Mouse (Mus musculus): ENCODE data around the gene Rasgef1a. TPM values are rescaled to one million over a fixed set of nuclear protein-coding genes. Genes with fewer than 3 reads are reported as not detected.

Rasgef1a gene
- polyA plus RNA-seq, 1 experiment from 2014 or later = not detected

DNA sequence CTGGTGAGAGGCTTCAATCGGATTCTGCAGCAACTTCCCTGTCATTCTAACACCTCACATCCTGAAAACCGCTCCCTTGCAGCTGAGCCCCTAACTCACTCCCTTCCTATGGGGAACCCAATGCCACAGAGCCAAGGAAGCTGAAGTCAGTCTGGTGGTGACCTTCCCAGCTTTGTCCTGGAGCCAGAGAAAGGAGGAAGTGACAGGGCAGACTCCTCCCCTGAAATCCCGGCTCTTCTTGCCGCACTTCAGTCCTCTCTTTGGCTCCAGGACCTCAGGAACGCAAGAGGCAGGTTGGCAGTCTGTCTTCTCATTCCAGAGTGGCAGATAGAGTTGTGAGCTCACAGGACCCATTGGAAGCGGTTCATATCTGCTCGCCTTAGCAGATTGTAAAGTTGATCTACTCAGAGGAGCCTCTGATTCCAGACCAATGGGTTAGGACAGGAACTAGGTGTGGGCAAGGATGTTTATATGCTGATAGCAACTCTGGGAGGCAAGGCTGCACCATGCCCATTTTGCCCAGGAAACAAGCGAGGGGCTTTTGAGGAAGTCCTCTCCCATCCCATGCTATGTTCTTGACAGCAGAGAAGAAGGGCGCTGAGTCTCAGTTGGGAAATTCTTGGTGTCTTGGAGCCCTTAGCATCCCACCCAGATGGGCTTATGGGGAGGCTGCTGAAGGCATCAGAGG lies 25.0 kb downstream of the Rasgef1a start:
- ATAC-seq (ENCODE audit: insufficient number of reproducible peaks, low FRiP score, low TSS enrichment, low read depth) (no peak), DNase-seq (ENCODE audit: low spot score) (no peak)
- WGBS = 64% methylated on average over 9 of the region's 9 CpGs
- no peaks in the 10 kb centered on the region for H3K9me3 ChIP-seq (ENCODE audit: control insufficient read depth, low read length)
- no peak overlapping the region for H3K9ac ChIP-seq (ENCODE audit: low read length)
- H3K27me3 ChIP-seq (ENCODE audit: control insufficient read depth, insufficient read depth, low read length) = no peaks in the 10 kb centered on the region
- no peak overlapping the region for H3K27ac ChIP-seq (replicated peaks; ENCODE audit: low read depth, low read length)
- H3K4me1 ChIP-seq (ENCODE audit: control insufficient read depth, insufficient read depth, low read length) = no peaks in the 10 kb centered on the region
- no peak overlapping the region for H3K4me2 ChIP-seq (ENCODE audit: low read depth, severe bottlenecking)
- H3K36me3 ChIP-seq (ENCODE audit: control insufficient read depth, insufficient read depth, low read length) = no peaks in the 10 kb centered on the region
- H3K4me3 ChIP-seq (ENCODE audit: low read depth, low read length) = no peak overlapping the region

DNA sequence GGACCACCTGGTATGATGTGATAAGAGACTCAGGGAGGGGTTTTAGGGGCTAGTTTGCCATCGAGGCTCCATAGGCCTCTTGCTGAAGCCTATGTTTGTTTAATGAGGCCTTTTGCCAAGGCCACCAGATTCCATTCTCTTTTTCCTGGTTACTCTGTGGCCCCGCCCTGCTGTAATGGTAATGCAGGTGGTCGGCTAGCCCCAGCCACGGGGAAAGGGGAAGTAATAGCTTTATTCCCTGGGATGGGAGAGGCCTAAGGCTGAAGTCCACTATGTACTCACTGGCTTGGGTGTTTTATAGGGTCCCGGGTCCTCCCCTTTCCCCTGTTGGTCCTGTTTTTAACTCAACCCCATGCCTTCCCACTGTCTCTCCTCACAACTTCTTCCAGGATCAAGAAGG lies 25.6 kb downstream of the Rasgef1a start:
- no peaks in the 10 kb centered on the region for H3K27me3 ChIP-seq (ENCODE audit: control insufficient read depth, insufficient read depth, low read length)
- WGBS = 75% methylated on average over 5 of the region's 5 CpGs

GRCm38 (mm10) chr6:118045180-118045579 lies 33.9 kb downstream of the Rasgef1a start:
- Histone ChIP-seq H3K9ac (ENCODE audit: low read length) (no peak overlapping the region), H3K4me2 (ENCODE audit: low read depth, severe bottlenecking) (no peak overlapping the region), H3K4me1 (ENCODE audit: control insufficient read depth, insufficient read depth, low read length) (no peaks in the 10 kb centered on the region), H3K9me3 (ENCODE audit: control insufficient read depth, low read length) (no peaks in the 10 kb centered on the region), H3K36me3 (ENCODE audit: control insufficient read depth, insufficient read depth, low read length) (no peaks in the 10 kb centered on the region), H3K4me3 (ENCODE audit: low read depth, low read length) (no peak overlapping the region), H3K27ac (replicated peaks; ENCODE audit: low read depth, low read length) (no peak overlapping the region), H3K27me3 (ENCODE audit: control insufficient read depth, insufficient read depth, low read length) (no peaks in the 10 kb centered on the region)
- no peak for DNase-seq (ENCODE audit: low spot score)
- no peak for ATAC-seq (ENCODE audit: insufficient number of reproducible peaks, low FRiP score, low TSS enrichment, low read depth)
- 62% methylated on average over 4 of the region's 4 CpGs for WGBS

More for the DNA sequence above, 25.6 kb downstream of the Rasgef1a start:
- Histone ChIP-seq H3K36me3 (ENCODE audit: control insufficient read depth, insufficient read depth, low read length) (no peaks in the 10 kb centered on the region), H3K9me3 (ENCODE audit: control insufficient read depth, low read length) (no peaks in the 10 kb centered on the region), H3K27ac (replicated peaks; ENCODE audit: low read depth, low read length) (no peak overlapping the region), H3K4me3 (ENCODE audit: low read depth, low read length) (no peak overlapping the region), H3K4me2 (ENCODE audit: low read depth, severe bottlenecking) (no peak overlapping the region), H3K4me1 (ENCODE audit: control insufficient read depth, insufficient read depth, low read length) (no peaks in the 10 kb centered on the region), H3K9ac (ENCODE audit: low read length) (no peak overlapping the region)
- DNase-seq (ENCODE audit: low spot score) = no peak
- no peak for ATAC-seq (ENCODE audit: insufficient number of reproducible peaks, low FRiP score, low TSS enrichment, low read depth)

DNA sequence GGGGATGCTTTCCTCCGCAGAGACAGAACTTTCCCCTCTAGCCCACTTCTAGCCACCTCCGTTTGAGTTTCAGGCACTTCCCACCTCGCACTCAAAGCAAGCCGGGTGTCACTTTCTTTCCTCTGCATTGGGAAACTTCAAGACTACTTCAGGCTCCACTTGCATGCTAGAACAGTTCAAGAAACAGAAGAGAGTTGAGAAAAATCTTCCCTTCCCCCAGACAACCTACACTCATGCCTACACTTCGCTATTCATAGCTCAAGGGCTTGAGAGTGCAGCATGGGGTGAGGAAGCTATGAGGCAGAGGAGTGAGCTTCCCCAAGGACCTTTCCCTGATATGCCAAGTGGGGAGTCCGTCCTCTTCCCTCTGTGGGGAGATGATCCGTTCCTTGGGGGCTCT lies 34.7 kb downstream of the Rasgef1a start:
- Histone ChIP-seq H3K9me3 (ENCODE audit: control insufficient read depth, low read length) (no peaks in the 10 kb centered on the region), H3K36me3 (ENCODE audit: control insufficient read depth, insufficient read depth, low read length) (no peaks in the 10 kb centered on the region), H3K4me1 (ENCODE audit: control insufficient read depth, insufficient read depth, low read length) (no peaks in the 10 kb centered on the region), H3K4me2 (ENCODE audit: low read depth, severe bottlenecking) (no peak overlapping the region), H3K27ac (replicated peaks; ENCODE audit: low read depth, low read length) (no peak overlapping the region), H3K9ac (ENCODE audit: low read length) (no peak overlapping the region), H3K4me3 (ENCODE audit: low read depth, low read length) (no peak overlapping the region), H3K27me3 (ENCODE audit: control insufficient read depth, insufficient read depth, low read length) (no peaks in the 10 kb centered on the region)
- DNase-seq (ENCODE audit: low spot score) (no peak), ATAC-seq (ENCODE audit: insufficient number of reproducible peaks, low FRiP score, low TSS enrichment, low read depth) (no peak)
- WGBS = 62% methylated on average over 7 of the region's 7 CpGs

- ATAC-seq (ENCODE audit: insufficient number of reproducible peaks, low FRiP score, low TSS enrichment, low read depth) (no peak), DNase-seq (ENCODE audit: low spot score) (no peak)
- H3K4me1 ChIP-seq (ENCODE audit: control insufficient read depth, insufficient read depth, low read length) = no peaks in the 10 kb centered on the region
- H3K4me2 ChIP-seq (ENCODE audit: low read depth, severe bottlenecking) = no peak overlapping the region
- no peaks in the 10 kb centered on the region for H3K36me3 ChIP-seq (ENCODE audit: control insufficient read depth, insufficient read depth, low read length)
- H3K9ac ChIP-seq (ENCODE audit: low read length) = no peak overlapping the region
- H3K9me3 ChIP-seq (ENCODE audit: control insufficient read depth, low read length) = no peaks in the 10 kb centered on the region
- H3K27me3 ChIP-seq (ENCODE audit: control insufficient read depth, insufficient read depth, low read length) = no peaks in the 10 kb centered on the region
- H3K4me3 ChIP-seq (ENCODE audit: low read depth, low read length) = no peak overlapping the region
- 81% methylated on average over 3 of the region's 3 CpGs for WGBS
- no peak overlapping the region for H3K27ac ChIP-seq (replicated peaks; ENCODE audit: low read depth, low read length)
These were observed 35.3 kb downstream of the Rasgef1a start for GRCm38 (mm10) chr6:118046511-118046910.

DNA sequence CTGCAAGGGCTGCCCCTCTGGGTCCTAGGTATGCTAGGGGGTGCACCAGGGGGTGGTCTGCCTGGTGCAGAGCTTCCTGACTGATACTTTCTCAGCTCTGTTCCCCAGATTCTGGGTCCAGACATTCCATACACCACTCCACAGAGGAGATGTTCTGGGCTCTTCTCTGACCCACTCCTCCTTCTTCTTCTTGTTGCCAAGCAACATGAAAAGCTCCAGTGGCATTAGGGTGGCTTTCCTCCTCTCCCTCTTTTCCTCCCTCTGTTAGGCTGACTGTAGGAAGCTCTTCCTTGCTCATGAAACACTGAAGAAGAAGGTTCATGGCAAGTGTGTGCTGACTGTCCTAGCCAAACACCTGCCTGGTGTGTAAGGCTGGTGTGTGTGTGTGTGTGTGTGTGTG lies 35.7 kb downstream of the Rasgef1a start:
- Histone ChIP-seq H3K9me3 (ENCODE audit: control insufficient read depth, low read length) (no peaks in the 10 kb centered on the region), H3K36me3 (ENCODE audit: control insufficient read depth, insufficient read depth, low read length) (no peaks in the 10 kb centered on the region), H3K27ac (replicated peaks; ENCODE audit: low read depth, low read length) (no peak overlapping the region), H3K9ac (ENCODE audit: low read length) (no peak overlapping the region), H3K4me1 (ENCODE audit: control insufficient read depth, insufficient read depth, low read length) (no peaks in the 10 kb centered on the region), H3K4me3 (ENCODE audit: low read depth, low read length) (no peak overlapping the region), H3K27me3 (ENCODE audit: control insufficient read depth, insufficient read depth, low read length) (no peaks in the 10 kb centered on the region), H3K4me2 (ENCODE audit: low read depth, severe bottlenecking) (no peak overlapping the region)
- no peak for ATAC-seq (ENCODE audit: insufficient number of reproducible peaks, low FRiP score, low TSS enrichment, low read depth)
- DNase-seq (ENCODE audit: low spot score) = no peak

DNA sequence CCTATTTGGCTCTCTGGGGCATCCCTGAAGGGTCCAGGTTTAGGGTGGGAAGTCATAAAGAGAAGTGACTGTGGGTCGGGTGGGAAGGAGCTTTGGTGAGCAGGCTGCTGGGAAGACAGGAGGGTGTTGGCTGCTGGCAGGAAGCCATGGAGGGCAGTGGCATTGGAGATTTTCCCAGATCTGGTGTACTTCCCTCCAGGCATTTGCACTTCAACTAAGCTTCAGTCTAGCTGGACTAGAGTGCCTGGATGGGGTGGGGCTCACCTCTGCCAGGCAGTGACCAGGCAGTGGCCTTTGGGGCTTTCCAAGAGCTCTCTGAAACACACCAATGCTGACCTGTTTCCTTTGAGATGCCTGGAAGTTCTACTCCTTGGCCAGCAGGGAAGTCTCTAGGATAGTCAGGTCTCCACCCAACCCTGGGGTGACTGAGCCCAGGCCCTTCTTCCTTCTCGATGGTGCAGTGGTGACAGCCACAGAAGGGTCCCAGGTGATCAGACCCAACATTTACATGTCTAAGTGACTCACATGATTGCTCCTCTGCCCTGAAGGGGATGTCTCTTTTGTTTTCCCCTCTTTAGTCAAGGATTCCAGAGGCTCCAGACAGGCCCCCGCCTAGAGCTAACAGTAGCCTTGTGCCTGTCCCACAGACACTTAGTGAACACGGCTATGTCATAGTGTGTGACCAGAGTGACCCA lies 36.7 kb downstream of the Rasgef1a start:
- ATAC-seq (ENCODE audit: insufficient number of reproducible peaks, low FRiP score, low TSS enrichment, low read depth) = no peak
- Histone ChIP-seq H3K9ac (ENCODE audit: low read length) (no peak overlapping the region), H3K27ac (replicated peaks; ENCODE audit: low read depth, low read length) (no peak overlapping the region), H3K4me3 (ENCODE audit: low read depth, low read length) (no peak overlapping the region), H3K36me3 (ENCODE audit: control insufficient read depth, insufficient read depth, low read length) (no peaks in the 10 kb centered on the region), H3K27me3 (ENCODE audit: control insufficient read depth, insufficient read depth, low read length) (no peaks in the 10 kb centered on the region), H3K9me3 (ENCODE audit: control insufficient read depth, low read length) (no peaks in the 10 kb centered on the region), H3K4me1 (ENCODE audit: control insufficient read depth, insufficient read depth, low read length) (no peaks in the 10 kb centered on the region), H3K4me2 (ENCODE audit: low read depth, severe bottlenecking) (no peak overlapping the region)
- no peak for DNase-seq (ENCODE audit: low spot score)
- 85% methylated on average over 4 of the region's 4 CpGs for WGBS

DNA sequence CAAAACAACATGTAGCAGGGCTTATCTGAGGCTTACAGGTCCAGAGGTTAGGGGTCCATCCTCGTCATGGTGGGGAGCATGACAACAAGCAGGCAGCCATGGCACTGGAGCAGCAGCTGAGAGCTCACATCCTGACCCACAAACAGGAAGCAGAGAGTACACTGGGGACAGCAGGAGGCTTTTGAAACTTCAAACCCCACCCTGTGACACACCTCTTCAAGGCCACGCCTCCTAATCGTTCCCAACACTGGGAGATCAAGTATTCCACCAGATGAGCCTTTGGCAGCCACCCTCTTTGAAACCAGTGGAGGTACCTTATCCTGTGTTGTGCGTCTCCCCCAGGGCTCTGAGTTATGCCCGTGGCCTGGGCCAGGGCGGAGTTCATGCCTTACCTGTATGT lies 38.5 kb downstream of the Rasgef1a start:
- ATAC-seq (ENCODE audit: insufficient number of reproducible peaks, low FRiP score, low TSS enrichment, low read depth) (no peak), DNase-seq (ENCODE audit: low spot score) (no peak)
- H3K9me3 ChIP-seq (ENCODE audit: control insufficient read depth, low read length) = no peaks in the 10 kb centered on the region
- no peak overlapping the region for H3K9ac ChIP-seq (ENCODE audit: low read length)
- no peaks in the 10 kb centered on the region for H3K36me3 ChIP-seq (ENCODE audit: control insufficient read depth, insufficient read depth, low read length)
- no peak overlapping the region for H3K4me2 ChIP-seq (ENCODE audit: low read depth, severe bottlenecking)
- WGBS = 80% methylated on average over 6 of the region's 6 CpGs
- H3K4me1 ChIP-seq (ENCODE audit: control insufficient read depth, insufficient read depth, low read length) = no peaks in the 10 kb centered on the region
- no peak overlapping the region for H3K4me3 ChIP-seq (ENCODE audit: low read depth, low read length)
- H3K27me3 ChIP-seq (ENCODE audit: control insufficient read depth, insufficient read depth, low read length) = no peaks in the 10 kb centered on the region
- H3K27ac ChIP-seq (replicated peaks; ENCODE audit: low read depth, low read length) = no peak overlapping the region

All from limb, embryonic 11.5 days (tissue).